Mouse (Mus musculus) ovary, postnatal 36 days (tissue): ENCODE measurements around the gene Olfr1205.

Source experiments
- DNase-seq: peaks from one replicate; pipeline ENCODE4 v3.0.0; 2022; ENCODE audit warnings: low spot score, mixed read lengths

Gene Olfr1205

GRCm38 (mm10) chr2:88829437-88829836 is at the start of gene Olfr1205:
Gene Olfr1205 (plus strand): TSS chr2:88829737.
- no peak for DNase-seq

GRCm38 (mm10) chr2:88792736-88793135 is 36.8 kb upstream of the Olfr1205 start, which contains the start of gene Olfr1201:
Gene Olfr1201 (plus strand): TSS chr2:88793036.
- no peak for DNase-seq

- no peak for DNase-seq
Measured at GRCm38 (mm10) chr2:88814196-88814595, 15.3 kb upstream of the Olfr1205 start, which contains the start of gene Olfr1202. Gene Olfr1202 (plus strand): TSS chr2:88814496.

GRCm38 (mm10) chr2:88838477-88838876 is 8.9 kb downstream of the Olfr1205 start:
- no peak for DNase-seq

GRCm38 (mm10) chr2:88848992-88849391 is 19.5 kb downstream of the Olfr1205 start, which contains the start of gene Olfr1204:
Gene Olfr1204 (plus strand): TSS chr2:88849292.
- no peak for DNase-seq

- no peak for DNase-seq
Measured at GRCm38 (mm10) chr2:88862931-88863330, 33.4 kb downstream of the Olfr1205 start, which contains the start of gene Olfr1206. Gene Olfr1206 (plus strand): TSS chr2:88863231.
